Mouse (Mus musculus) liver, adult 2 months (tissue): Measurements from ENCODE around the gene Hsd17b1. TPM values are rescaled to one million over a fixed set of nuclear protein-coding genes. Genes with fewer than 3 reads are reported as not detected.

Experiments used
- DNase-seq: peaks from one replicate; pipeline ENCODE4 v3.0.0-alpha.2; 2011; ENCODE audit warnings: low read depth, low spot score; ENCODE audit errors: extremely low read depth
- H3K27ac ChIP-seq: fragments of 200-500 bp; replicated peaks from 2 replicates; pipeline ENCODE4 v1.5.1; 2012; ENCODE audit warnings: low read depth, mild to moderate bottlenecking, control low read depth, inconsistent platforms, low read length; ENCODE audit not compliant: insufficient read depth
- H3K27me3 ChIP-seq: fragments of 200-500 bp; 2 replicates; pipeline ENCODE4 v1.6.1; 2012; ENCODE audit warnings: mild to moderate bottlenecking, moderate library complexity, low read length, inconsistent platforms; ENCODE audit not compliant: control insufficient read depth, insufficient read depth
- H3K36me3 ChIP-seq: fragments of 200-500 bp; 2 replicates; pipeline ENCODE4 v1.6.1; 2012; ENCODE audit warnings: low read length, inconsistent platforms; ENCODE audit not compliant: control insufficient read depth, insufficient read depth
- H3K4me1 ChIP-seq: fragments of 200-500 bp; 2 replicates; pipeline ENCODE4 v1.6.1; 2011; ENCODE audit warnings: low read length; ENCODE audit not compliant: control insufficient read depth, insufficient read depth
- H3K4me3 ChIP-seq: fragments of 200-500 bp; 2 replicates; pipeline ENCODE4 v1.5.1; 2011; ENCODE audit warnings: low read depth, mild to moderate bottlenecking, control low read depth, low read length, moderate library complexity; ENCODE audit not compliant: insufficient read depth
- H3K79me2 ChIP-seq: fragments of 200-500 bp; 2 replicates; pipeline ENCODE4 v1.6.1; 2012; ENCODE audit warnings: inconsistent platforms, mild to moderate bottlenecking, low read length, moderate library complexity; ENCODE audit not compliant: control insufficient read depth, insufficient read depth
- H3K9ac ChIP-seq: fragments of 200-500 bp; 2 replicates; pipeline ENCODE4 v1.6.1; 2012; ENCODE audit warnings: low read depth, mild to moderate bottlenecking, control low read depth, inconsistent platforms, low read length
- CTCF ChIP-seq: fragments of 200-500 bp; IDR thresholded peaks from 2 replicates; pipeline ENCODE4 v1.5.1; 2011; ENCODE audit warnings: low read depth, low read length, control low read depth
- POLR2A ChIP-seq: fragments of 200-500 bp; IDR thresholded peaks from 2 replicates; pipeline ENCODE4 v1.6.1; 2011; ENCODE audit warnings: low read length, control low read depth; ENCODE audit not compliant: insufficient read depth; ENCODE audit errors: extremely low read depth
- WGBS: fragments of 180-500 bp; shearing (Covaris S2); methylation state at CpG from one replicate; pipeline ENCODE4 v1.1.7; 2018; 5-methylcytosine and 5-hydroxymethylcytosine counted together
- polyA plus RNA-seq: library from polyadenylated mRNA; depleted of rRNA; stranded (reverse); fragments of >200 nt; gene quantifications from 2 replicates; pipeline ENCODE4 v1.2.3, GENCODE M21; 2012; rRNA removed
- total RNA-seq: library from RNA; depleted of rRNA; stranded (reverse); fragments of >200 nt; gene quantifications from 2 replicates; pipeline ENCODE4 v1.2.3, GENCODE M21; 2014; rRNA removed

Hsd17b1 gene
- total RNA-seq (0.27 and 0.37 TPM in 2 replicates), polyA plus RNA-seq (0.12 and 0.37 TPM in 2 replicates)

DNA sequence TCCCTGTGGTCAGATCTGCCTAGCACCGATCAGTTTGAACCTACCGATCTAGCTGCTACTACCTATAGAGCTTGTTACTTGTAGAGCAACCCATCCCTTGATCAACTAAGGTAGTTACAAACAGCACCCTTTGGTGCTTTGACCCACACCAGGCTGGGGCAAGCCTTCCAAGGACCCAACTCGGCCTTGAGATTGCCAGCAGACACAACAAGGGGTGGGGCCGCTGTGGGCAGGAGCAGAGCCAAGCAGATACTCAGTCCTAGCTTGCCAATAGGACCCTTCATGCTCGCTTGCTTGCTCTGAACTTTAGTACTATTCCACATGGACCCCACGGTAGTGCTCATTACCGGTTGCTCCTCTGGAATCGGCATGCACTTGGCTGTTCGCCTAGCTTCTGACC is at the start of gene Hsd17b1:
Gene Hsd17b1, plus strand, starts transcription at position 291 of the 400 bp plus-strand sequence.
- H3K27ac ChIP-seq, result no peak within 1 kb of the TSS
- 82% methylated on average over 9 of the region's 9 CpGs for WGBS
- no peak for DNase-seq
- H3K9ac ChIP-seq, result no peak within 1 kb of the TSS
- no peak for TF ChIP-seq POLR2A
- no peak for TF ChIP-seq CTCF
- no peaks in the 10 kb centered on the region for H3K79me2 ChIP-seq
- H3K36me3 ChIP-seq, result no peaks in the 10 kb centered on the region
- no peak within 1 kb of the TSS for H3K4me3 ChIP-seq
- peaks cover 9% of the 10 kb centered on the region for H3K4me1 ChIP-seq
- H3K27me3 ChIP-seq, result no peaks in the 10 kb centered on the region

DNA sequence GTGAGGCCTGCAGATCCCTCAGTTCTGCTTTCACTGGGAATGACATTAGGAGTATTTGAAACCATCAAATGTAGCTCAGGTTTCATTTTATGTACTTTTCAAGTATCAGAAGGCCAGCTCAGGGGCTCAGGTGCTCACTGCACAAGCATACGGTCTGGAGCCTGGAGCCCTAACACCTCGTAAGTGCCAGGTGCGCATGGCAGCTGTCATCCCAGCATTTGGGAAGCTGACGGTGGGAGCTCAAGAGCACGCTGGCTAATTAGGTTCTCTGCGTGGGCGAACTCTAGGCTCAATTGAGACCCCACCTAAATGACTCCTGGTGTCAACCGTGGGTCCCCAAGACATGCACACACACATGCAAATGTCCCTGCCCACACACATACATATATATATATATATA is 48.9 kb upstream of the Hsd17b1 start:
- H3K4me3 ChIP-seq, result no peak overlapping the region
- no peak overlapping the region for H3K9ac ChIP-seq
- H3K36me3 ChIP-seq, result peaks cover 29% of the 10 kb centered on the region
- H3K4me1 ChIP-seq, result no peaks in the 10 kb centered on the region
- DNase-seq, result no peak
- no peak for TF ChIP-seq POLR2A
- TF ChIP-seq CTCF, result no peak
- H3K79me2 ChIP-seq, result no peaks in the 10 kb centered on the region
- WGBS, result 95% methylated on average over 8 of the region's 8 CpGs
- no peaks in the 10 kb centered on the region for H3K27me3 ChIP-seq
- H3K27ac ChIP-seq, result no peak overlapping the region

DNA sequence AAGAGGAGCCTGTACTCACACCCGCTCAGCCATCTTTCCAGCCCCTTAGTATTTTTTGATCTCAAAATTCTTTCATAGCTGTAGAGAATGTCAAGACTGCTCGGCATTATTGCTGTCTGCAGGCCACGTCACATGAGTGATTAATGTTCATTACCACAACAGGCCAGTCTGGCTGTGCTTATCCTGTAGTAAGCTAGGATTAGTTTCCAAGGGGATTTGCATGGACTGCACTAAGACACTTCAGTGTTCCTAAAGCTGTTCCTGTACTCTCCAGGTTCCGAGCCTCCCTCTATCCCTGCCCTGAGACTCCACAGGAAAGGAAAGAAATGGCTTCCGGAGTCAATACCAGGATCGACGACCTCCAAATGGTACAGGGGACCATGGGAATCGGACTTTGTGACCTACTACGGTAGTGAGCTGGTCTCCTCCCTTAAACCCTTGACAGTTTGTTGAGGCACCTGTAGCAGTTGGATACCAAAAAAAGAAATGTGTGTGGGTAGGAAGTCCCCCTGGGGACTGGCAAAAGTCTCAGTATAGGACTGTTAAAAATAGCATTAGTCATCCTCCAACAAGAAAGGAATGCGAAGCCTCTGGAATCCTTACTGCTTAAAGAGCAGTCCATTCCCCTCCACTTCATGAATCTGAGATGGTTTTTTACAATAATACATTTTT is 47.9 kb upstream of the Hsd17b1 start:
- H3K79me2 ChIP-seq, result no peaks in the 10 kb centered on the region
- H3K27ac ChIP-seq, result no peak overlapping the region
- H3K36me3 ChIP-seq, result peaks cover 29% of the 10 kb centered on the region
- no peak for DNase-seq
- H3K4me1 ChIP-seq, result peaks cover 1% of the 10 kb centered on the region; the same call in 1 of the 2 replicates
- TF ChIP-seq CTCF (no peak), POLR2A (no peak)
- H3K9ac ChIP-seq, result no peak overlapping the region
- H3K27me3 ChIP-seq, result no peaks in the 10 kb centered on the region
- H3K4me3 ChIP-seq, result no peak overlapping the region
- 81% methylated on average over 10 of the region's 10 CpGs for WGBS

DNA sequence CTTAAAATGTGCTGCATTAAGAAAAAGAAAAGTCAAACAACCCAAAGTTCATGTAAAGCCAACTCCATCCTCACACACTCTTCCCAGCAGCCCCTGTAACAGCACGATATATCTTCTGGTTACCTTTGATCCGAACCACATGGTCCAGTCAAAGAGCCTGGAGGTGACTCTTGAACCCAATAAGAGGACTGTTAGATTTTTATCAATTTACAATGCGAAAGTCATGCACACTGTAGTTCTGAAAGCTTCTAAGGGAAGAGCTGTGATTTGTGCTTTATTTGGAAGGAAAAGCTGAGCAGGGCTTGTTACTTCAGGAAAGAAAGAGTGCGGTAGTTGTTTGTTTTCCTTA is 47.4 kb upstream of the Hsd17b1 start:
- TF ChIP-seq POLR2A (no peak), CTCF (no peak)
- Histone ChIP-seq H3K27me3 (no peaks in the 10 kb centered on the region), H3K9ac (no peak overlapping the region), H3K79me2 (no peaks in the 10 kb centered on the region), H3K27ac (no peak overlapping the region), H3K36me3 (peaks cover 29% of the 10 kb centered on the region), H3K4me1 (peaks cover 1% of the 10 kb centered on the region; the same call in 1 of the 2 replicates), H3K4me3 (no peak overlapping the region)
- WGBS, result 80% methylated on average over 4 of the region's 4 CpGs
- DNase-seq, result no peak

DNA sequence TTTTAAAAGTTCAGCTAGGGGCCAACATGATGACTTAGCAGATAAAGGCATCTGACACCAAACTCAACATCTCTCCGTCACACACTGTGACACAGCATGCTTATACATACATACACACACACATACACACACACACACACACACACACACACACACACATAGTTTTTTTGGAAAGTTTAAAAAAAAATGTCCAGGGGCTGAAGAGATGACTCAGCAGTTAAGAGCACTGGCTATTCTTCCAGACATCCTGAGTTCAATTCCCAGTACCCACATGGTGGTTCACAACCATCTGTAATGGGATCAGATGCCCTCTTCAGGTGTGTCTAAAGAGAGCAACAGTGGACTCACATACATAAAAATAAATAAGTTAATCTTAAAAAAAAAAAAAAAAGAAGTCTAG is 46.7 kb upstream of the Hsd17b1 start:
- H3K36me3 ChIP-seq, result peaks cover 30% of the 10 kb centered on the region
- whole genome bisulfite sequencing, result 100% methylated on average over 1 of the region's 1 CpGs
- no peaks in the 10 kb centered on the region for H3K79me2 ChIP-seq
- no peak overlapping the region for H3K4me3 ChIP-seq
- TF ChIP-seq POLR2A, result no peak
- no peak overlapping the region for H3K9ac ChIP-seq
- no peak for DNase-seq
- H3K4me1 ChIP-seq, result peaks cover 1% of the 10 kb centered on the region; the same call in 1 of the 2 replicates
- no peak overlapping the region for H3K27ac ChIP-seq
- no peaks in the 10 kb centered on the region for H3K27me3 ChIP-seq

DNA sequence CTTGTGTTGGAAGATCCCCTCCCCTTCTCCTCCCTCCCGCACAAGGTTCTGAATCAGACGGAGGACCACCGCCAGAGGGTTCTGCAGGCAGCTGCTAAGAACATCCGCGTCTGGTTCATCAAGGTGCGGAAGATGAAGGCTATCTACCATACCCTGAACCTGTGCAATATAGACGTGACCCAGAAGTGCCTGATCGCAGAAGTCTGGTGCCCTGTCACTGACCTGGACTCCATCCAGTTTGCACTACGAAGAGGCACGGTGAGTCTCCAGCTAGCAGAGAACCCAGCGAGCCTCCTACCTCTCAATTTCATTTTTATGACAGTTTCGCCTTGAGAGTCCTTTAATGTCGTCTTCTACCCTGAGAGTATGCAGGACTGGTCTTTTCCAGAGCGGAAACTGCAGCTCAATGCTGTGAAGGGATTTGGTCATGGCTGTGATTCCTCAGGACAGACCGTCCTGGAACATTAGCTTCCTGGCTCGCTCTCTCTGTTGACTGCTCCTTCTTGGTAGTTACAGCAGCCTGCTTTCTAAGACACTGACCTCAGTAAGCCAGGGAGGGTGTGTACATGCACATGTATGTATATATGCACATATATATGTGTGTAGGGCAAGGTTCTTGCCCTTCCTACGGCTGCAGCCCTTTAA is 44.2 kb upstream of the Hsd17b1 start:
- no peak for TF ChIP-seq CTCF
- TF ChIP-seq POLR2A, result no peak
- WGBS, result 94% methylated on average over 17 of the region's 17 CpGs
- Histone ChIP-seq H3K36me3 (peaks cover 36% of the 10 kb centered on the region), H3K79me2 (no peaks in the 10 kb centered on the region), H3K27me3 (no peaks in the 10 kb centered on the region), H3K9ac (no peak overlapping the region), H3K4me3 (no peak overlapping the region), H3K4me1 (peaks cover 1% of the 10 kb centered on the region; the same call in 1 of the 2 replicates), H3K27ac (no peak overlapping the region)
- DNase-seq, result no peak
